Mouse (Mus musculus): ENCODE measurements around the gene Tnik.

GRCm38 (mm10) chr3:28255711-28256110 lies 7.3 kb upstream of the Tnik start:
- TF ChIP-seq GATA1 (IDR thresholded peaks at IDR 0.05; ENCODE audit: borderline replicate concordance, low read length), result no peak
- no peak for TF ChIP-seq FLI1 (IDR thresholded peaks at IDR 0.05; ENCODE audit: low read length)
